Mouse (Mus musculus): ENCODE measurements around the gene Mgat5. TPM values are rescaled to one million over a fixed set of nuclear protein-coding genes. Genes with fewer than 3 reads are reported as not detected.

Gene Mgat5
- polyA plus RNA-seq, 1 experiment from 2014 or later = 4.6 TPM

DNA sequence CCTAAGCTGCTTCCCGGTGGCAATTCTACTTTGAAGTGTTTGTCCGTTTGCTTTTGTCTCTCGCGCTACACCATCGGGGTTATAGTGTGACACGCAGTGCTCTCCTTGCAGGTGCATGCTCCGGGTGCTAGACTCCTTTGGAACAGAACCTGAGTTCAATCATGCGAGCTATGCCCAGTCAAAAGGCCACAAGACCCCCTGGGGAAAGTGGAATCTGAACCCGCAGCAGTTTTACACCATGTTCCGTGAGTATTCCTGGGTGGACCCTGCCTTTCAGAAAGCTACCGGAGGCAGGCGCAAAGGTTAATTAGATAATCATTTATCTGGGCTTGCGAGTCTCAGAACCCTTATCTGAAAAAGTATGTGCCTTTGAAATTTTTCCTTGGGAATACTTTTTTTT, 192.6 kb downstream of the Mgat5 start:
- ATAC-seq (replicated peaks; ENCODE audit: low FRiP score, low read depth) (peak; percentile 62; the same call in 1 of the 2 replicates), DNase-seq (ENCODE audit: low spot score) (no peak)
- no peak overlapping the region for H3K9ac ChIP-seq (ENCODE audit: low read depth, low read length)
- H3K4me2 ChIP-seq (ENCODE audit: low read length) = no peak overlapping the region
- no peak overlapping the region for H3K4me3 ChIP-seq (replicated peaks; ENCODE audit: low read depth, low read length)
- H3K36me3 ChIP-seq (ENCODE audit: insufficient read depth, low read length) = 0 out of 2 replicates have a peak, but pooled peaks cover 4% of the 10 kb centered on the region
- 37% methylated on average over 13 of the region's 13 CpGs for whole genome bisulfite sequencing
- H3K4me1 ChIP-seq (replicated peaks; ENCODE audit: insufficient read depth, low read length) = no peaks in the 10 kb centered on the region; the same call in 1 of the 2 replicates
- H3K9me3 ChIP-seq (replicated peaks; ENCODE audit: low read length) = no peaks in the 10 kb centered on the region
- H3K27ac ChIP-seq = peak overlapping the region; percentile 62; the same call in 1 of the 2 replicates
- no peak for TF ChIP-seq CTCF (IDR thresholded peaks at IDR 0.05; ENCODE audit: low read depth)
- no peaks in the 10 kb centered on the region for H3K27me3 ChIP-seq (ENCODE audit: insufficient read depth, low read length)

DNA sequence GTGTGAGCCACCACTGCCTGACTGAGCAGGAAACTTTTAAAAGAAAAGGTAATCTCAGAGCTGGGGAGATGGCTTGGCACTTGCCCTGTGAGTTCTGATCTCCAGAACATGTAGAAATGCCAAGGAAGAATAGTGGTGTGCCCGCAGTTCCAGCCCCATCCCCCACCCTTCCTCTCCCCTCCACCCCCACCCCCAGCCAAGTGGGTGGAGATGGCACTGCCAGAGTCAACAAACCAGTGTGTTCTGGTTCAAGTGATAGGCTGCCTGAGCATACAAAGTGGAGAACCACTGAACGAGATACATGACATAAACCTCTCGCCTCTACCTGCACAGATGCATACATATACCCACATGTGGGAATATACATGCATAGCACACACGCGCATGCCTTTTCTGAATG, 193.4 kb downstream of the Mgat5 start:
- TF ChIP-seq CTCF (IDR thresholded peaks at IDR 0.05; ENCODE audit: low read depth) = no peak
- H3K4me2 ChIP-seq (ENCODE audit: low read length) = no peak overlapping the region
- DNase-seq (ENCODE audit: low spot score) (no peak), ATAC-seq (replicated peaks; ENCODE audit: low FRiP score, low read depth) (no peak)
- no peaks in the 10 kb centered on the region for H3K27me3 ChIP-seq (ENCODE audit: insufficient read depth, low read length)
- H3K4me1 ChIP-seq (replicated peaks; ENCODE audit: insufficient read depth, low read length) = no peaks in the 10 kb centered on the region; the same call in 1 of the 2 replicates
- H3K9me3 ChIP-seq (replicated peaks; ENCODE audit: low read length) = no peaks in the 10 kb centered on the region
- peak overlapping the region; percentile 9; the same call in 1 of the 2 replicates for H3K27ac ChIP-seq
- H3K4me3 ChIP-seq (replicated peaks; ENCODE audit: low read depth, low read length) = no peak overlapping the region
- H3K36me3 ChIP-seq (ENCODE audit: insufficient read depth, low read length) = 0 out of 2 replicates have a peak, but pooled peaks cover 4% of the 10 kb centered on the region
- WGBS = 75% methylated on average over 5 of the region's 5 CpGs
- no peak overlapping the region for H3K9ac ChIP-seq (ENCODE audit: low read depth, low read length)

DNA sequence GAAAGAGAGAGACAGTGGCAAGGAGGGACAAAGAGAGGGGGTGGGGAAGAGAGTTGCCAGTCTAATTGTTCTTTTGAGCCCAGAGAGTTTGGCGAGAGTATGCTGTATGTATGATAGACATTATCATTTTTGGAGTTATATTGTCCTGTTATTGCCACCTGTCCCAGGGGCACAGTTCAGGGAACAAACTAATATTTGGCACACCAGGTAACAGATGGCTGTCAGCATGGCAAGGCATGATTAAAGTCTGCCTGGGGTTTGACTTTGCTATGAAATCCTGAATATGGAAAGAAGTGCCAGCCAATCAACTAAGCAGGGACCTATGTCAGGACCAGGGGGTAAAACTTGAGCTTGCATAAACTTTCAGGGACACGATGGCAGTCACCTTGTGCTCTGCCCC, 195.4 kb downstream of the Mgat5 start:
- Histone ChIP-seq H3K27ac (peak overlapping the region; percentile 72), H3K27me3 (ENCODE audit: insufficient read depth, low read length) (no peaks in the 10 kb centered on the region), H3K4me2 (ENCODE audit: low read length) (no peak overlapping the region), H3K4me3 (replicated peaks; ENCODE audit: low read depth, low read length) (no peak overlapping the region), H3K9ac (ENCODE audit: low read depth, low read length) (no peak overlapping the region), H3K9me3 (replicated peaks; ENCODE audit: low read length) (no peaks in the 10 kb centered on the region), H3K4me1 (replicated peaks; ENCODE audit: insufficient read depth, low read length) (no peaks in the 10 kb centered on the region; the same call in 1 of the 2 replicates), H3K36me3 (ENCODE audit: insufficient read depth, low read length) (no peaks in the 10 kb centered on the region)
- no peak for TF ChIP-seq CTCF (IDR thresholded peaks at IDR 0.05; ENCODE audit: low read depth)
- DNase-seq (ENCODE audit: low spot score) (no peak), ATAC-seq (replicated peaks; ENCODE audit: low FRiP score, low read depth) (no peak)
- WGBS = 29% methylated on average over 2 of the region's 2 CpGs

DNA sequence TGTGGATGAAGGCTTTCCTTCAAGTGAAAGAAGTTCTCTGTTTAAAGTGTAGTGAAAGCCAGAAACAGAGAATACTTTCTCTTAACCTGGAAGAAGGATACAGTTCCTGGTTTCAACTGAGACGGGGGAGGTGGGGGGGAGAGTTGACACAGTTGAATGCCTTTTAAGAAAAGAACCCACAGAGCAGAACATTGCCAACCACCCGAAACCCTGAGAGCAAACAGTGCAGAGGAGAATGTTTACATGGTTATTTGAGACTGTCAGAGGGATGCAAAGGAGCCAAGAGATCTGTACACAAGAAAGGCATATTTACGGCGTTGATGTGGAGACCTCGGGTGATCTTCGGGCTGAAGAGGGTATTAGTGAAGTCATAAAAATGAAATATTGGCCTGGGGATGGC, 195.9 kb downstream of the Mgat5 start:
- Histone ChIP-seq H3K4me2 (ENCODE audit: low read length) (no peak overlapping the region), H3K27ac (peak overlapping the region; percentile 72), H3K36me3 (ENCODE audit: insufficient read depth, low read length) (no peaks in the 10 kb centered on the region), H3K27me3 (ENCODE audit: insufficient read depth, low read length) (no peaks in the 10 kb centered on the region), H3K9me3 (replicated peaks; ENCODE audit: low read length) (no peaks in the 10 kb centered on the region), H3K4me3 (replicated peaks; ENCODE audit: low read depth, low read length) (no peak overlapping the region), H3K9ac (ENCODE audit: low read depth, low read length) (no peak overlapping the region), H3K4me1 (replicated peaks; ENCODE audit: insufficient read depth, low read length) (no peaks in the 10 kb centered on the region; the same call in 1 of the 2 replicates)
- 13% methylated on average over 6 of the region's 6 CpGs for WGBS
- peak; percentile 79 for ATAC-seq (replicated peaks; ENCODE audit: low FRiP score, low read depth)
- TF ChIP-seq CTCF (IDR thresholded peaks at IDR 0.05; ENCODE audit: low read depth) = no peak
- peak; percentile 93 for DNase-seq (ENCODE audit: low spot score)

DNA sequence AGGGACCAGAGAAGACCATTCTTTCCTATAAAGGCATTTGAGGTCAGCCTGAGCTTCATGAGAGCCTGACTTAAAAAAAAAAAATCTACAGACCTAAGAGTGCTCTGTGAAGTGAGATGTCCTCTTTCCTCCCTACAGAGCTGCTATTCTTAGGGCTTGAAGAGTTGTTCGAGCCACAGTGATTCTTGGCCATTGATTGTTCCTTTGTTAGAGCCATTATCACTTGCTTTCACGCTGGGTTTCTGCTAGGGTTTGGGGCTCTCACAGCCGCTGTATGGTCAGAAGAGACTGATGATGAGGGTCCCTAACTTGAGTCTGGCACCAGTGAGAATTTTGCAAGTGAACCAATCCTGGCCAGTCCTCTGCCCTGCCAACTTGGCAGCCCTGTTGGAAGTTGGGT, 199.8 kb downstream of the Mgat5 start:
- H3K9me3 ChIP-seq (replicated peaks; ENCODE audit: low read length) = no peaks in the 10 kb centered on the region
- no peaks in the 10 kb centered on the region for H3K36me3 ChIP-seq (ENCODE audit: insufficient read depth, low read length)
- no peak overlapping the region for H3K9ac ChIP-seq (ENCODE audit: low read depth, low read length)
- no peaks in the 10 kb centered on the region for H3K27me3 ChIP-seq (ENCODE audit: insufficient read depth, low read length)
- DNase-seq (ENCODE audit: low spot score) (no peak), ATAC-seq (replicated peaks; ENCODE audit: low FRiP score, low read depth) (no peak)
- no peaks in the 10 kb centered on the region; the same call in 1 of the 2 replicates for H3K4me1 ChIP-seq (replicated peaks; ENCODE audit: insufficient read depth, low read length)
- TF ChIP-seq CTCF (IDR thresholded peaks at IDR 0.05; ENCODE audit: low read depth) = no peak
- 81% methylated on average over 3 of the region's 3 CpGs for WGBS
- no peak overlapping the region for H3K4me3 ChIP-seq (replicated peaks; ENCODE audit: low read depth, low read length)
- no peak overlapping the region for H3K4me2 ChIP-seq (ENCODE audit: low read length)
- no peak overlapping the region for H3K27ac ChIP-seq

DNA sequence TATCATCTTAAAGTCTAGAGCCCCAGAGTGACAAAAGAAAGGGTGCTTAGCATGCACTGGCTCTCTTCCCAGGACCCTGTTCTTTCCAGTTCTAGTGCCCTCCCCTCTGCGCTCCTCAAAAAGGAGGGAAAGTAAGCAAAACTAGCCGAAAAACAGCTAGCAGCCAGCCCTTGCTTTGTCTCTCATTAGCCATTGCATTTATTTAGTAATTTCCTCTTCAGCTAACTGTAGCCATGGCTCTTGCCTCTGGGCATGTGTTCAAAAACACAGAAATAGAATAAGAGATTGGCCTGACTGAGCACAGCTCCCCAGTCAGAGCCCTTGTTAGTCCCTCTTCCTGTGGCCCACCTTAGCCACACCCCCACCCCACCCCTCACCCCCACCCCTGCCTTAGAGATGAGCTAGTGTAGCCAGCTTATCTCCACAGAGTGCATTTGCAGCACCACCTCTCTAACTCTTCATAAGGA, 204.2 kb downstream of the Mgat5 start:
- no peak overlapping the region for H3K4me2 ChIP-seq (ENCODE audit: low read length)
- H3K9ac ChIP-seq (ENCODE audit: low read depth, low read length) = no peak overlapping the region
- H3K36me3 ChIP-seq (ENCODE audit: insufficient read depth, low read length) = peaks cover 5% of the 10 kb centered on the region; the same call in 1 of the 2 replicates
- no peaks in the 10 kb centered on the region for H3K27me3 ChIP-seq (ENCODE audit: insufficient read depth, low read length)
- no peaks in the 10 kb centered on the region for H3K9me3 ChIP-seq (replicated peaks; ENCODE audit: low read length)
- no peak overlapping the region for H3K4me3 ChIP-seq (replicated peaks; ENCODE audit: low read depth, low read length)
- DNase-seq (ENCODE audit: low spot score) (no peak), ATAC-seq (replicated peaks; ENCODE audit: low FRiP score, low read depth) (peak; percentile 18; the same call in 1 of the 2 replicates)
- no peak for TF ChIP-seq CTCF (IDR thresholded peaks at IDR 0.05; ENCODE audit: low read depth)
- WGBS = 61% methylated on average over 2 of the region's 2 CpGs
- H3K27ac ChIP-seq = no peak overlapping the region
- H3K4me1 ChIP-seq (replicated peaks; ENCODE audit: insufficient read depth, low read length) = no peaks in the 10 kb centered on the region

DNA sequence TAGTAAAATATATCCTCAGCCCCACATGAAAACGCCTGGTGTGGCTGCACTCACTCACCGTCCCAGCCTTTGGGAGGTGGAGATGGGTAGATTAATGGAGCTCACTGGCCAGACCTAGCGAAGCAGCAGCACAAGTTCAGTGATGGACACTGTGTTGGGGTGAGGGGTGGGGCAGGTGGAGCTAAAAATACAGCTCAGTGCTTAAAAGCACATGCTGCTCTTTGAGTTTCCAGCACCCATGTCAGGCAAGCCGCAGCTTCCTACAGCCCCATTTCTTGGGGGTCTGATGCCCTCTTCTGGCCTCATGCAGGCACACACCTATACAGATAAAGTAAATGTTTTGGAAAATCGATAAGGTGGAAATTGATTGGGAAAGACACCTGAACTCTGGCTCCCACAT, 204.7 kb downstream of the Mgat5 start:
- no peaks in the 10 kb centered on the region for H3K9me3 ChIP-seq (replicated peaks; ENCODE audit: low read length)
- peaks cover 6% of the 10 kb centered on the region; the same call in 1 of the 2 replicates for H3K36me3 ChIP-seq (ENCODE audit: insufficient read depth, low read length)
- ATAC-seq (replicated peaks; ENCODE audit: low FRiP score, low read depth) (peak; percentile 53), DNase-seq (ENCODE audit: low spot score) (no peak)
- no peak overlapping the region for H3K27ac ChIP-seq
- H3K9ac ChIP-seq (ENCODE audit: low read depth, low read length) = no peak overlapping the region
- H3K27me3 ChIP-seq (ENCODE audit: insufficient read depth, low read length) = no peaks in the 10 kb centered on the region
- H3K4me2 ChIP-seq (ENCODE audit: low read length) = no peak overlapping the region
- 43% methylated on average over 5 of the region's 5 CpGs for WGBS
- no peak overlapping the region for H3K4me3 ChIP-seq (replicated peaks; ENCODE audit: low read depth, low read length)
- H3K4me1 ChIP-seq (replicated peaks; ENCODE audit: insufficient read depth, low read length) = no peaks in the 10 kb centered on the region
- peak; percentile 75 for TF ChIP-seq CTCF (IDR thresholded peaks at IDR 0.05; ENCODE audit: low read depth)
